15 mouse cellular contexts compared by ENCODE assay signal in genomic region chr5:113121591-113121875, GRCm38 (mm10). TPM values are rescaled to one million over a fixed set of nuclear protein-coding genes. Genes with fewer than 3 reads are reported as not detected.
DNase-seq lines count a peak whose midpoint lies in the region; ATAC-seq and TF ChIP-seq lines count a peak whose summit lies in the region.
"Had no signal": no experiment of that assay in that cellular context is flagged by ENCODE, and none has a peak within 500 bp of the region (broad histone marks: within the 10 kb centered on the region; RNA-seq: fewer than 3 reads in every experiment).

No protein-coding gene starts in this region.

- H3K4me3 ChIP-seq in heart, embryonic 12.5 days: no peak overlapping the region
- H3K4me3 ChIP-seq in lung, embryonic 14.5 days (ENCODE audit: low read depth, low read length): no peak overlapping the region
- no peak overlapping the region for H3K4me3 ChIP-seq in lung, adult 2 months (replicated peaks; ENCODE audit: extremely low read depth, low read depth, low read length)
- H3K4me3 ChIP-seq in embryonic facial prominence, embryonic 15.5 days (replicated peaks): no peak overlapping the region
- H3K4me3 ChIP-seq in limb, embryonic 15.5 days: no peak overlapping the region
- H3K4me3 ChIP-seq: liver, embryonic 13.5 days; neural tube, embryonic 13.5 days had no signal

- DNase-seq in heart, adult 8-10 months (ENCODE audit: low spot score): no peak
- peak; percentile 43 for DNase-seq in lung, embryonic 14.5 days
- no peak for DNase-seq in lung, adult 2 months
- DNase-seq in spleen, postnatal 4 days (ENCODE audit: low spot score in 2 of 2): no peak
- no peak for DNase-seq in gastrocnemius, adult 8-10 months (ENCODE audit: low spot score in 2 of 2)
- DNase-seq: B cell, adult 2 months; cerebellum, postnatal 36 days; liver, embryonic 13.5 days had no signal

- H3K27me3 ChIP-seq in heart, embryonic 12.5 days (replicated peaks): no peaks in the 10 kb centered on the region
- no peaks in the 10 kb centered on the region for H3K27me3 ChIP-seq in lung, embryonic 14.5 days (ENCODE audit: insufficient read depth, low read length)
- H3K27me3 ChIP-seq in embryonic facial prominence, embryonic 15.5 days: no peaks in the 10 kb centered on the region
- H3K27me3 ChIP-seq in limb, embryonic 15.5 days: no peaks in the 10 kb centered on the region
- H3K27me3 ChIP-seq: liver, embryonic 13.5 days; neural tube, embryonic 13.5 days had no signal

- no peak for TF ChIP-seq CTCF in lung, embryonic 14.5 days (IDR thresholded peaks at IDR 0.05; ENCODE audit: low read depth)
- TF ChIP-seq CTCF in lung, adult 2 months (IDR thresholded peaks at IDR 0.05; ENCODE audit: insufficient read depth, low read length): no peak

- H3K4me2 ChIP-seq in heart, embryonic 12.5 days: no peak overlapping the region
- H3K4me2 ChIP-seq in lung, embryonic 14.5 days: peak overlapping the region; percentile 25; the same call in 1 of the 2 replicates
- peak overlapping the region; percentile 24; the same call in 1 of the 2 replicates for H3K4me2 ChIP-seq in embryonic facial prominence, embryonic 15.5 days (replicated peaks)
- peak overlapping the region; percentile 25; the same call in 1 of the 2 replicates for H3K4me2 ChIP-seq in limb, embryonic 15.5 days
- H3K4me2 ChIP-seq: liver, embryonic 13.5 days; neural tube, embryonic 13.5 days had no signal

- ATAC-seq in heart, embryonic 12.5 days (ENCODE audit: insufficient number of reproducible peaks, low FRiP score): no peak
- ATAC-seq in lung, embryonic 14.5 days (ENCODE audit: insufficient read depth): no peak
- ATAC-seq in embryonic facial prominence, embryonic 15.5 days (ENCODE audit: insufficient number of reproducible peaks, low FRiP score, low TSS enrichment, low read depth): no peak
- ATAC-seq in limb, embryonic 15.5 days (ENCODE audit: insufficient number of reproducible peaks, low FRiP score, low TSS enrichment, low read depth): no peak

- WGBS in heart, embryonic 12.5 days: 70% methylated on average over 6 of the region's 6 CpGs
- 47% methylated on average over 6 of the region's 6 CpGs for WGBS in lung, embryonic 14.5 days
- 60% methylated on average over 6 of the region's 6 CpGs for WGBS in lung, adult 2 months
- WGBS in embryonic facial prominence, embryonic 15.5 days: 42% methylated on average over 6 of the region's 6 CpGs
- 26% methylated on average over 6 of the region's 6 CpGs for whole genome bisulfite sequencing in limb, embryonic 15.5 days

- H3K36me3 ChIP-seq in heart, embryonic 12.5 days: peaks cover 10% of the 10 kb centered on the region
- H3K36me3 ChIP-seq in lung, embryonic 14.5 days (ENCODE audit: insufficient read depth): no peaks in the 10 kb centered on the region
- no peaks in the 10 kb centered on the region for H3K36me3 ChIP-seq in embryonic facial prominence, embryonic 15.5 days
- no peaks in the 10 kb centered on the region for H3K36me3 ChIP-seq in limb, embryonic 15.5 days
- H3K36me3 ChIP-seq: liver, embryonic 13.5 days; neural tube, embryonic 13.5 days had no signal

- H3K9me3 ChIP-seq in heart, embryonic 12.5 days (replicated peaks): no peaks in the 10 kb centered on the region
- H3K9me3 ChIP-seq in lung, embryonic 14.5 days (ENCODE audit: low read depth, low read length): no peaks in the 10 kb centered on the region
- no peaks in the 10 kb centered on the region for H3K9me3 ChIP-seq in embryonic facial prominence, embryonic 15.5 days (replicated peaks)
- no peaks in the 10 kb centered on the region for H3K9me3 ChIP-seq in limb, embryonic 15.5 days
- H3K9me3 ChIP-seq: liver, embryonic 13.5 days; neural tube, embryonic 13.5 days had no signal

- peaks cover 75% of the 10 kb centered on the region for H3K4me1 ChIP-seq in heart, embryonic 12.5 days (replicated peaks)
- peaks cover 18% of the 10 kb centered on the region; the same call in 1 of the 2 replicates for H3K4me1 ChIP-seq in lung, embryonic 14.5 days (ENCODE audit: insufficient read depth)
- H3K4me1 ChIP-seq in lung, adult 2 months (ENCODE audit: control insufficient read depth, insufficient read depth, low read length): peaks cover 15% of the 10 kb centered on the region
- peaks cover 53% of the 10 kb centered on the region for H3K4me1 ChIP-seq in embryonic facial prominence, embryonic 15.5 days
- H3K4me1 ChIP-seq in limb, embryonic 15.5 days: peaks cover 54% of the 10 kb centered on the region

- peak overlapping the region; percentile 13; the same call in 1 of the 2 replicates for H3K9ac ChIP-seq in heart, embryonic 12.5 days
- no peak overlapping the region; the same call in 1 of the 2 replicates for H3K9ac ChIP-seq in lung, embryonic 14.5 days
- H3K9ac ChIP-seq in embryonic facial prominence, embryonic 15.5 days: no peak overlapping the region
- H3K9ac ChIP-seq in limb, embryonic 15.5 days: no peak overlapping the region
- H3K9ac ChIP-seq: liver, embryonic 13.5 days had no signal

- H3K27ac ChIP-seq in heart, embryonic 12.5 days (ENCODE audit: poor library complexity, severe bottlenecking): peak overlapping the region; percentile 37; the same call in 1 of the 2 replicates
- peak overlapping the region; percentile 50; the same call in 1 of the 2 replicates for H3K27ac ChIP-seq in lung, embryonic 14.5 days (ENCODE audit: low read depth)
- peak overlapping the region; percentile 76 for H3K27ac ChIP-seq in embryonic facial prominence, embryonic 15.5 days (replicated peaks)
- peak overlapping the region; percentile 79 for H3K27ac ChIP-seq in limb, embryonic 15.5 days
- H3K27ac ChIP-seq: hindbrain, postnatal 0 days; liver, embryonic 13.5 days had no signal

- TF ChIP-seq POLR2A in lung, adult 2 months (IDR thresholded peaks at IDR 0.05; ENCODE audit: borderline replicate concordance, extremely low read depth, low read depth, low read length): no peak

RNA-seq across cellular contexts. Expression of gene Crybb3, which starts 40.1 kb away (rescaled TPM):
- polyA plus RNA-seq in heart, embryonic 12.5 days (2016; fragmentation: Nextera tagmentation; extraction: Ambion mirVana): 1.4 and 1.5 TPM in 2 replicates
- total RNA-seq in heart, adult 8-10 months (2022): 1 to 10 TPM in 1 of 4 experiments, under 1 TPM in 3; 0.92 to 1.3 (median 0.93) TPM
- polyA plus RNA-seq in lung, embryonic 14.5 days (2014; fragmentation: Nextera tagmentation; extraction: Ambion mirVana): 0.46 and 1.1 TPM in 2 replicates
- 5.2 and 5.7 TPM in 2 replicates for polyA plus RNA-seq in lung, adult 2 months (2012; rRNA removed)
- 5.0 and 5.4 TPM in 2 replicates for polyA plus RNA-seq in embryonic facial prominence, embryonic 15.5 days (2015; fragmentation: Nextera tagmentation; extraction: Ambion mirVana)
- polyA plus RNA-seq in limb, embryonic 15.5 days (2015; fragmentation: Nextera tagmentation; extraction: Ambion mirVana): 1.0 and 1.8 TPM in 2 replicates
- under 1 TPM in 2 of 4 experiments, not detected in 2; 0.41 to 0.83 TPM for total RNA-seq in gastrocnemius, adult 8-10 months (2022)
- total RNA-seq: granulocyte monocyte progenitor cell, adult 5-6 weeks had no signal
- polyA plus RNA-seq: liver, embryonic 13.5 days had no signal

RNA-seq across cellular contexts. Expression of gene Crybb2, which starts 51.6 kb away (rescaled TPM):
- polyA plus RNA-seq in heart, embryonic 12.5 days (2016; fragmentation: Nextera tagmentation; extraction: Ambion mirVana): not detected in 2 replicates
- not detected for total RNA-seq in heart, adult 8-10 months (2022)
- polyA plus RNA-seq in lung, embryonic 14.5 days (2014; fragmentation: Nextera tagmentation; extraction: Ambion mirVana): not detected in 2 replicates
- not detected in 2 replicates for polyA plus RNA-seq in lung, adult 2 months (2012; rRNA removed)
- polyA plus RNA-seq in embryonic facial prominence, embryonic 15.5 days (2015; fragmentation: Nextera tagmentation; extraction: Ambion mirVana): not detected in 2 replicates
- polyA plus RNA-seq in limb, embryonic 15.5 days (2015; fragmentation: Nextera tagmentation; extraction: Ambion mirVana): not detected in 2 replicates
- total RNA-seq in gastrocnemius, adult 8-10 months (2022): not detected
- total RNA-seq: granulocyte monocyte progenitor cell, adult 5-6 weeks; hindbrain, postnatal 0 days; layer of hippocampus, postnatal 10 days had no signal
- polyA plus RNA-seq: hindbrain, postnatal 0 days; liver, embryonic 13.5 days; neural tube, embryonic 13.5 days had no signal
